Mouse (Mus musculus) kidney, adult 18-20 months (tissue): ENCODE data around the gene Dusp7.
A peak's percentile ranks its signal among the peaks of the same experiment; 100 is the strongest.

Experiments
- DNase-seq: peaks from one replicate; pipeline ENCODE4 v3.0.0; 2021

The Dusp7 gene

DNA sequence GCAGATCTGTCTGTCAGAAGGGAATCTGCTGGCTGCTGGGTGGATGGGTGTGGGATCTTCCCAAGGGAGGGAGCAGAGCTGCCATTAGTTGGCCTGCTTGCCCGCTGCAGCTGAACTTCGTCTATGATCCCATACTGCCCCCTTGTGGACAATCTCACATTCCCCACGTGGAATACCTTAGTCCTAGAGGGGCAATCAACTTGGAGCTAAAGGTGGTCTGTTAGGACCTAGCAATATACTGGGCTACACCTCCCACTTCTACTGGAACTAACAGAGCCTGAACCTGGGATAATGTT lies 53.4 kb downstream of the Dusp7 start:
- DNase-seq: peak; percentile 88
